Mouse (Mus musculus) small intestine, adult 2 months (tissue): Measurements from ENCODE around the gene Med24.

ENCODE experiments used
- CTCF ChIP-seq: fragments of 200-500 bp; IDR thresholded peaks from 2 replicates; pipeline ENCODE4 v1.5.1; 2012; ENCODE audit warnings: low read depth, mild to moderate bottlenecking, control low read depth, inconsistent platforms, low read length, moderate library complexity, mixed read lengths; ENCODE audit not compliant: insufficient replicate concordance, insufficient read length; ENCODE audit errors: extremely low read depth
- POLR2A ChIP-seq: fragments of 200-500 bp; IDR thresholded peaks from 2 replicates; pipeline ENCODE4 v1.6.1; 2012; ENCODE audit warnings: low read depth, mild to moderate bottlenecking, control low read depth, inconsistent platforms, low read length, moderate library complexity

- TF ChIP-seq POLR2A (no peak), CTCF (no peak)
Observed at GRCm38 (mm10) chr11:98668984-98669383, 60.3 kb downstream of the Med24 start.
